Mouse (Mus musculus): Measurements from ENCODE around the gene Cldn34b3. TPM values are rescaled to one million over a fixed set of nuclear protein-coding genes. Genes with fewer than 3 reads are reported as not detected.
"Not testable (repeated sequence)": the region's sequence is repeated elsewhere in the genome, so short reads cannot be mapped to it uniquely, and the experiment has no call there.

The Cldn34b3 gene
- not detected for total RNA-seq (2021)
- long read RNA-seq, experiment 1, result 0 reads
- long read RNA-seq, experiment 2, result 0 reads

DNA sequence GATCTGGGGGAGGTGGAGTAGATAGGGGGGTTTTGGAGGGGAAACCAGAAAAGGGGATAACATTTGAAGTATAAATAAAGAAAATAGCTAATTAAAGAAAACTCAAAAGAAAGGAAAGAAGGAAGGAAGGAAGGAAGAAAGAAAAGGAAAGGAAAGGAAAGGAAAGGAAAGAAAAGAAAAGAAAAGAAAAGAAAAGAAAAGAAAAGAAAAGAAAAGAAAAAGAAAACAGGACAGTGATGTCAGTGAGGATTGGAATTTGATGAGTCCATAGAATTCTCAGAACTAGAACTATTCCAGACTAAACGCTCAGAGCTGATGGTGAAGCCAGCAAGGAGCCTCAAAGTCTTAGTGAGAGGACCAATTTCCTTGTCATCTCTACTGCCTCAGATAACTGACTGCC, at the start of gene Cldn34b3:
Gene Cldn34b3 (plus strand): TSS at position 301 of the 400 bp plus-strand sequence.
- intact Hi-C loops (cut with DNase I); DNase-seq; H3K27ac ChIP-seq; H3K4me3 ChIP-seq: not testable (repeated sequence)

Other genes with a start within 250 kb of the Cldn34b3 start
- not detected for gene Cldn34b4, start 129.0 kb downstream of the Cldn34b3 start, total RNA-seq (2021)